Mouse (Mus musculus): ENCODE results near the gene Mbnl2. TPM values are rescaled to one million over a fixed set of nuclear protein-coding genes. Genes with fewer than 3 reads are reported as not detected.

Gene Mbnl2
- polyA plus RNA-seq, 1 experiment from 2014 or later: 36.4 TPM

GRCm38 (mm10) chr14:120315721-120316120 is 40.3 kb downstream of the Mbnl2 start:
- 88% methylated on average over 5 of the region's 5 CpGs for WGBS
- H3K4me1 ChIP-seq (ENCODE audit: control insufficient read depth, insufficient read depth, low read length): peaks cover 6% of the 10 kb centered on the region; the same call in 1 of the 2 replicates
- no peaks in the 10 kb centered on the region for H3K27me3 ChIP-seq (ENCODE audit: control insufficient read depth, insufficient read depth, low read length)
- no peaks in the 10 kb centered on the region for H3K36me3 ChIP-seq (ENCODE audit: control insufficient read depth, insufficient read depth, low read length)
- no peak overlapping the region for H3K27ac ChIP-seq (ENCODE audit: low read depth, low read length)
- no peak overlapping the region for H3K4me2 ChIP-seq
- no peak for DNase-seq (ENCODE audit: low spot score, missing footprints)
- ATAC-seq (ENCODE audit: low FRiP score): no peak
- H3K9ac ChIP-seq (ENCODE audit: low read length): no peak overlapping the region
- no peaks in the 10 kb centered on the region for H3K9me3 ChIP-seq (ENCODE audit: control insufficient read depth, low read length)
- H3K4me3 ChIP-seq (ENCODE audit: low read depth, low read length): no peak overlapping the region

GRCm38 (mm10) chr14:120318326-120318935 is 43.0 kb downstream of the Mbnl2 start:
- 40% methylated on average over 6 of the region's 6 CpGs for WGBS
- DNase-seq (ENCODE audit: low spot score, missing footprints) (no peak), ATAC-seq (ENCODE audit: low FRiP score) (peak; percentile 40; the same call in 1 of the 2 replicates)
- Histone ChIP-seq H3K9me3 (ENCODE audit: control insufficient read depth, low read length) (no peaks in the 10 kb centered on the region), H3K4me1 (ENCODE audit: control insufficient read depth, insufficient read depth, low read length) (peaks cover 4% of the 10 kb centered on the region; the same call in 1 of the 2 replicates), H3K27ac (ENCODE audit: low read depth, low read length) (no peak overlapping the region), H3K36me3 (ENCODE audit: control insufficient read depth, insufficient read depth, low read length) (no peaks in the 10 kb centered on the region), H3K4me2 (no peak overlapping the region), H3K4me3 (ENCODE audit: low read depth, low read length) (no peak overlapping the region), H3K9ac (ENCODE audit: low read length) (no peak overlapping the region), H3K27me3 (ENCODE audit: control insufficient read depth, insufficient read depth, low read length) (no peaks in the 10 kb centered on the region)

- ATAC-seq (ENCODE audit: low FRiP score) (no peak), DNase-seq (ENCODE audit: low spot score, missing footprints) (no peak)
- no peaks in the 10 kb centered on the region for H3K27me3 ChIP-seq (ENCODE audit: control insufficient read depth, insufficient read depth, low read length)
- no peak overlapping the region for H3K27ac ChIP-seq (ENCODE audit: low read depth, low read length)
- no peaks in the 10 kb centered on the region for H3K9me3 ChIP-seq (ENCODE audit: control insufficient read depth, low read length)
- H3K36me3 ChIP-seq (ENCODE audit: control insufficient read depth, insufficient read depth, low read length): no peaks in the 10 kb centered on the region
- H3K4me1 ChIP-seq (ENCODE audit: control insufficient read depth, insufficient read depth, low read length): peaks cover 4% of the 10 kb centered on the region; the same call in 1 of the 2 replicates
- no peak overlapping the region for H3K4me3 ChIP-seq (ENCODE audit: low read depth, low read length)
- no peak overlapping the region for H3K4me2 ChIP-seq
- H3K9ac ChIP-seq (ENCODE audit: low read length): no peak overlapping the region
- 77% methylated on average over 9 of the region's 9 CpGs for WGBS
Observed at GRCm38 (mm10) chr14:120318974-120319731, 43.7 kb downstream of the Mbnl2 start.

GRCm38 (mm10) chr14:120322041-120322440 is 46.6 kb downstream of the Mbnl2 start:
- no peak overlapping the region for H3K4me2 ChIP-seq
- DNase-seq (ENCODE audit: low spot score, missing footprints): no peak
- WGBS: 92% methylated on average over 8 of the region's 8 CpGs

GRCm38 (mm10) chr14:120323111-120323510 is 47.6 kb downstream of the Mbnl2 start:
- 84% methylated on average over 1 of the region's 1 CpGs for WGBS
- Histone ChIP-seq H3K27me3 (ENCODE audit: control insufficient read depth, insufficient read depth, low read length) (no peaks in the 10 kb centered on the region), H3K4me1 (ENCODE audit: control insufficient read depth, insufficient read depth, low read length) (peaks cover 4% of the 10 kb centered on the region; the same call in 1 of the 2 replicates)

More at GRCm38 (mm10) chr14:120322041-120322440, 46.6 kb downstream of the Mbnl2 start:
- ATAC-seq (ENCODE audit: low FRiP score): no peak
- Histone ChIP-seq H3K27me3 (ENCODE audit: control insufficient read depth, insufficient read depth, low read length) (no peaks in the 10 kb centered on the region), H3K4me1 (ENCODE audit: control insufficient read depth, insufficient read depth, low read length) (peaks cover 4% of the 10 kb centered on the region; the same call in 1 of the 2 replicates), H3K27ac (ENCODE audit: low read depth, low read length) (no peak overlapping the region), H3K9me3 (ENCODE audit: control insufficient read depth, low read length) (no peaks in the 10 kb centered on the region), H3K4me3 (ENCODE audit: low read depth, low read length) (no peak overlapping the region), H3K9ac (ENCODE audit: low read length) (no peak overlapping the region), H3K36me3 (ENCODE audit: control insufficient read depth, insufficient read depth, low read length) (no peaks in the 10 kb centered on the region)

GRCm38 (mm10) chr14:120324061-120324791 is 48.8 kb downstream of the Mbnl2 start:
- Histone ChIP-seq H3K27ac (ENCODE audit: low read depth, low read length) (no peak overlapping the region), H3K4me3 (ENCODE audit: low read depth, low read length) (no peak overlapping the region), H3K27me3 (ENCODE audit: control insufficient read depth, insufficient read depth, low read length) (no peaks in the 10 kb centered on the region), H3K4me2 (no peak overlapping the region), H3K36me3 (ENCODE audit: control insufficient read depth, insufficient read depth, low read length) (no peaks in the 10 kb centered on the region), H3K4me1 (ENCODE audit: control insufficient read depth, insufficient read depth, low read length) (no peaks in the 10 kb centered on the region), H3K9ac (ENCODE audit: low read length) (no peak overlapping the region), H3K9me3 (ENCODE audit: control insufficient read depth, low read length) (no peaks in the 10 kb centered on the region)
- ATAC-seq (ENCODE audit: low FRiP score) (no peak), DNase-seq (ENCODE audit: low spot score, missing footprints) (no peak)
- WGBS: 91% methylated on average over 8 of the region's 8 CpGs

More at GRCm38 (mm10) chr14:120323111-120323510, 47.6 kb downstream of the Mbnl2 start:
- ATAC-seq (ENCODE audit: low FRiP score) (no peak), DNase-seq (ENCODE audit: low spot score, missing footprints) (no peak)
- Histone ChIP-seq H3K4me3 (ENCODE audit: low read depth, low read length) (no peak overlapping the region), H3K27ac (ENCODE audit: low read depth, low read length) (no peak overlapping the region), H3K9me3 (ENCODE audit: control insufficient read depth, low read length) (no peaks in the 10 kb centered on the region), H3K4me2 (no peak overlapping the region), H3K9ac (ENCODE audit: low read length) (no peak overlapping the region), H3K36me3 (ENCODE audit: control insufficient read depth, insufficient read depth, low read length) (no peaks in the 10 kb centered on the region)

- ATAC-seq (ENCODE audit: low FRiP score) (no peak), DNase-seq (ENCODE audit: low spot score, missing footprints) (no peak)
- Histone ChIP-seq H3K9ac (ENCODE audit: low read length) (no peak overlapping the region), H3K27me3 (ENCODE audit: control insufficient read depth, insufficient read depth, low read length) (no peaks in the 10 kb centered on the region), H3K36me3 (ENCODE audit: control insufficient read depth, insufficient read depth, low read length) (no peaks in the 10 kb centered on the region), H3K27ac (ENCODE audit: low read depth, low read length) (no peak overlapping the region), H3K4me1 (ENCODE audit: control insufficient read depth, insufficient read depth, low read length) (no peaks in the 10 kb centered on the region), H3K9me3 (ENCODE audit: control insufficient read depth, low read length) (no peaks in the 10 kb centered on the region), H3K4me3 (ENCODE audit: low read depth, low read length) (no peak overlapping the region), H3K4me2 (no peak overlapping the region)
- 93% methylated on average over 19 of the region's 19 CpGs for WGBS
Observed at GRCm38 (mm10) chr14:120324883-120325480, 49.5 kb downstream of the Mbnl2 start.

- DNase-seq (ENCODE audit: low spot score, missing footprints) (no peak), ATAC-seq (ENCODE audit: low FRiP score) (no peak)
- no peaks in the 10 kb centered on the region for H3K4me1 ChIP-seq (ENCODE audit: control insufficient read depth, insufficient read depth, low read length)
- no peaks in the 10 kb centered on the region for H3K9me3 ChIP-seq (ENCODE audit: control insufficient read depth, low read length)
- WGBS: 86% methylated on average over 5 of the region's 5 CpGs
- no peak overlapping the region for H3K4me3 ChIP-seq (ENCODE audit: low read depth, low read length)
- no peak overlapping the region for H3K27ac ChIP-seq (ENCODE audit: low read depth, low read length)
- no peaks in the 10 kb centered on the region for H3K27me3 ChIP-seq (ENCODE audit: control insufficient read depth, insufficient read depth, low read length)
- no peak overlapping the region for H3K9ac ChIP-seq (ENCODE audit: low read length)
- no peaks in the 10 kb centered on the region for H3K36me3 ChIP-seq (ENCODE audit: control insufficient read depth, insufficient read depth, low read length)
- H3K4me2 ChIP-seq: no peak overlapping the region
Observed at GRCm38 (mm10) chr14:120325673-120326072, 50.2 kb downstream of the Mbnl2 start.
